Comparison of ENCODE assay signal across 20 mouse cellular contexts in genomic region chr11:75950459-75950858, GRCm38 (mm10). TPM values are rescaled to one million over a fixed set of nuclear protein-coding genes. Genes with fewer than 3 reads are reported as not detected.
"Had no signal": no experiment of that assay in that cellular context is flagged by ENCODE, and none has a peak within 500 bp of the region (broad histone marks: within the 10 kb centered on the region; RNA-seq: fewer than 3 reads in every experiment).

No protein-coding gene starts in this region.

- DNase-seq: lung, adult 18-20 months; lung, embryonic 14.5 days; lung, postnatal 10 days; lung, postnatal 4 days; retina, postnatal 1 day; right cerebral cortex, adult 18-20 months; right cerebral cortex, postnatal 25 days; right cerebral cortex, postnatal 4 days; spleen, adult 18-20 months; thymus, adult 18-20 months; thymus, postnatal 14 days; thymus, postnatal 36 days had no signal

- H3K27ac ChIP-seq: liver, embryonic 14.5 days; midbrain, embryonic 10.5 days; midbrain, embryonic 15.5 days; neural tube, embryonic 13.5 days; neural tube, embryonic 15.5 days had no signal

- H3K9me3 ChIP-seq: midbrain, embryonic 10.5 days; midbrain, embryonic 15.5 days; neural tube, embryonic 13.5 days; neural tube, embryonic 15.5 days had no signal

- H3K9ac ChIP-seq: liver, embryonic 14.5 days; lung, embryonic 14.5 days; midbrain, embryonic 15.5 days; neural tube, embryonic 13.5 days; neural tube, embryonic 15.5 days had no signal

- H3K27me3 ChIP-seq: midbrain, embryonic 15.5 days; neural tube, embryonic 13.5 days; neural tube, embryonic 15.5 days had no signal

- ATAC-seq: midbrain, embryonic 15.5 days had no signal

- H3K4me3 ChIP-seq: midbrain, embryonic 10.5 days; midbrain, embryonic 15.5 days; myocyte; neural tube, embryonic 13.5 days; neural tube, embryonic 15.5 days had no signal

- H3K4me2 ChIP-seq: lung, embryonic 14.5 days; midbrain, embryonic 15.5 days; neural tube, embryonic 13.5 days; neural tube, embryonic 15.5 days had no signal

- H3K36me3 ChIP-seq: midbrain, embryonic 10.5 days; midbrain, embryonic 15.5 days; neural tube, embryonic 13.5 days; neural tube, embryonic 15.5 days had no signal

RNA-seq across cellular contexts. Expression of gene 1700016K19Rik, which starts 49.3 kb away (rescaled TPM):
- polyA plus RNA-seq: liver, embryonic 14.5 days; liver, embryonic 16.5 days; neural tube, embryonic 11.5 days had no signal
